Mouse (Mus musculus) C2C12 (cell line): ENCODE data around the gene Tff3. TPM values are rescaled to one million over a fixed set of nuclear protein-coding genes. Genes with fewer than 3 reads are reported as not detected.

Experiments
- H3K27me3 ChIP-seq: one replicate; pipeline ENCODE4 v1.6.1; 2011; ENCODE audit not compliant: control insufficient read depth, insufficient read depth, insufficient read length
- H3K36me3 ChIP-seq: one replicate; pipeline ENCODE4 v1.6.1; 2011; ENCODE audit not compliant: control insufficient read depth, insufficient read depth
- H3K4me3 ChIP-seq: one replicate; pipeline ENCODE4 v1.5.1; 2011; ENCODE audit warnings: mild to moderate bottlenecking, control low read depth; ENCODE audit not compliant: poor library complexity, insufficient read depth, severe bottlenecking
- H3K79me2 ChIP-seq: one replicate; pipeline ENCODE4 v1.6.1; 2011; ENCODE audit not compliant: control insufficient read depth, insufficient read depth
- H3K79me3 ChIP-seq: one replicate; pipeline ENCODE4 v1.6.1; 2011; ENCODE audit warnings: low read depth, control low read depth
- H3ac ChIP-seq: one replicate; pipeline ENCODE3; 2011; ENCODE audit warnings: low read depth; ENCODE audit not compliant: control insufficient read depth, insufficient read length
- CEBPB ChIP-seq: IDR thresholded peaks from one replicate; pipeline ENCODE4 v1.6.1; 2011; ENCODE audit warnings: low read depth, mild to moderate bottlenecking, control low read depth, moderate library complexity
- CTCF ChIP-seq: IDR thresholded peaks from one replicate; pipeline ENCODE4 v1.5.1; 2011; ENCODE audit not compliant: control insufficient read depth, insufficient read depth, insufficient read length
- FOSL1 ChIP-seq: IDR thresholded peaks from one replicate; pipeline ENCODE4 v1.8.0; 2011; ENCODE audit warnings: mild to moderate bottlenecking, low read length; ENCODE audit not compliant: poor library complexity, insufficient read depth, severe bottlenecking
- MAX ChIP-seq: IDR thresholded peaks from one replicate; pipeline ENCODE4 v1.6.1; 2011; ENCODE audit warnings: mild to moderate bottlenecking, control low read depth
- MYOD1 ChIP-seq: IDR thresholded peaks from one replicate; pipeline ENCODE4 v1.6.1; 2011; ENCODE audit warnings: low read depth; ENCODE audit not compliant: control insufficient read depth, insufficient read length
- MYOG ChIP-seq: IDR thresholded peaks from one replicate; pipeline ENCODE4 v1.6.1; 2011; ENCODE audit not compliant: control insufficient read depth, insufficient read length; ENCODE audit errors: extremely low read depth
- USF1 ChIP-seq: IDR thresholded peaks from one replicate; pipeline ENCODE4 v1.6.1; 2011; ENCODE audit warnings: low read depth, mild to moderate bottlenecking, control low read depth, moderate library complexity
- polyA plus RNA-seq: library from polyadenylated mRNA; unstranded; fragments of >200 nt; fragmentation: generic; extraction: Trizol; gene quantifications from one replicate; pipeline ENCODE4 v1.2.1, GENCODE M21; 2012; ENCODE audit warnings: missing spikeins

Gene Tff3
- polyA plus RNA-seq, 1 experiment = not detected

DNA sequence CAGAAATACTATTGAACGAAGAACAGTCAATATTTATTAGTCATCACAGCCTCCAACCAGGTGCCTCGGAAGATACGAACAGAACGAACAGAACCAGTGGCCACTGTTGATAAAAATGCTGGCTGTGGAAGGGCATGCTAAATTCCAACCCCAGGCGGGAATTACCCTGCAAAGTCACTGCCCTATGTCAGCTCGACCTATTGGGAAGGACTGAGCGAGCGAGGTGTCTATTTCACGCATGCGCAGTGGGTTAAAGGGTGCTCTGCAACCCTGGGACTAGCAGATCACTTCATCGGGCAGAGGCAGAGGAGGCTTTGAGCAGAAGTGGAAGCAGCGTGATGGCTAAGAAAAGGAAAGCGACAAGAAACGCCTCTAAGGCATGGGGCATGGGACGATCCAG lies 4.3 kb upstream of the Tff3 start:
- Histone ChIP-seq H3K79me2 (no peaks in the 10 kb centered on the region), H3ac (no peak overlapping the region), H3K36me3 (no peaks in the 10 kb centered on the region), H3K4me3 (no peak overlapping the region), H3K79me3 (no peaks in the 10 kb centered on the region), H3K27me3 (no peaks in the 10 kb centered on the region)
- TF ChIP-seq CTCF (no peak), MYOG (no peak), MAX (no peak), MYOD1 (no peak), FOSL1 (no peak), USF1 (no peak), CEBPB (no peak)

DNA sequence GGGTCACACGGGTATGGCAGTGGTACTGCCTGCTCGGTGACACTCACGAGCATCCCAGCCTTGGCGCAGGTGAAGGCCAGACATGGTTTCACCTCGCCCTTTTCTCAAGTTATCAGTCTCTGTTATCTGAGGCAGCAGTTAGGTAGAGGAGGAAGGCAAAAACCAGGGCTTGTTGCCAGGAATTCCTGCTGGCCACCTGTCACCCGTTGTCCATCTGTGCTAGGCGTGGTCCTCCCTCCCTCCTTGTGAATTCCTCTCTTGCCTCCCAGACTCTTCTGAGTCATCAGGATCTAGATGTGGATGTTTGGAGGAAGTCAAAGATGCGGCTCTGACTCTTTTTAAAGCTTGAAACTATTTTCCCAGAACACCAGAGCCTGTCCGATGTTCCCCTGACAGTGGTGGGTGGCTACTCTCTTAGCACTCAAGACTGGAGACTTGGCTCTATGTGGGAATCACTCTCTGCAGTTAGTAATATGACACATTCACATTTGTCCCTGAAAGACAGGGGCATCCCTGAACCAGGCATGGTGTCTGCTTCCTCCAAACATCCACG lies 1.9 kb upstream of the Tff3 start:
- Histone ChIP-seq H3K79me3 (no peaks in the 10 kb centered on the region), H3K36me3 (no peaks in the 10 kb centered on the region), H3K27me3 (no peaks in the 10 kb centered on the region), H3K79me2 (no peaks in the 10 kb centered on the region), H3ac (no peak overlapping the region), H3K4me3 (no peak overlapping the region)
- no peak for TF ChIP-seq MYOG
- peak; percentile 38 for TF ChIP-seq MYOD1
- no peak for TF ChIP-seq CTCF
- TF ChIP-seq MAX = no peak

DNA sequence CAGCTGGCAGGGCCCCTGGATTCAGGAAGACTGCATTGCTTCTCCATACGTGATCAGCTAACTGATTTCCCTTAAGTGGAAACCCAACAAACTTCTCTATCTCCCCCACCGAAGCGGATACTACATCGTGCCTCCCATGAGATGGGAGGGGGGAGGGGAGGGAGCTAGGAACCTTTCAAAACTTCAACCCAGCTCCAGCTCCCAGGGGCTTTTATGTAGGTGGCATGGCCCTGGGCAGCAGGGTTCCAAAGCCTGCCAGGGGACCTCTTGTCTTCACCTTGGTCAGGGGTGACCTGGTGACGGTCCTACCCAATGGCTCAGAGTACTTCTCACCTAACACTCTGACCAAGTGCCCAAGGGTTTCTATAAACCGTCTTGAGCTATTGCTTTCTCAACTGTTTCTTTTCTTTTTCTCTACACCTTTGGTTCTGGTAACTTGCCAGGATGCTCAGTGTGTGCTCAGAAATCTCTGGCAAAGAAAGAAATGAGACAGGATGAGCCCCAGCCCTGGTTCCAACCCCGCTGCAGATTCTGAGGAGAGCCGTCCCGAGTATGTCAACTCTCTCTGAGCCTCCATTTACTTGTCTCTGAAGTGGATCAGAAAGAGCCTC lies 633 bp downstream of the Tff3 start:
- no peaks in the 10 kb centered on the region for H3K79me2 ChIP-seq
- no peaks in the 10 kb centered on the region for H3K27me3 ChIP-seq
- no peak overlapping the region for H3K4me3 ChIP-seq
- H3K36me3 ChIP-seq = no peaks in the 10 kb centered on the region
- no peaks in the 10 kb centered on the region for H3K79me3 ChIP-seq
- no peak overlapping the region for H3ac ChIP-seq
- TF ChIP-seq MAX = no peak
- TF ChIP-seq USF1 = no peak
- no peak for TF ChIP-seq CEBPB
- TF ChIP-seq CTCF = no peak
- no peak for TF ChIP-seq FOSL1
- TF ChIP-seq MYOG = no peak
- no peak for TF ChIP-seq MYOD1

DNA sequence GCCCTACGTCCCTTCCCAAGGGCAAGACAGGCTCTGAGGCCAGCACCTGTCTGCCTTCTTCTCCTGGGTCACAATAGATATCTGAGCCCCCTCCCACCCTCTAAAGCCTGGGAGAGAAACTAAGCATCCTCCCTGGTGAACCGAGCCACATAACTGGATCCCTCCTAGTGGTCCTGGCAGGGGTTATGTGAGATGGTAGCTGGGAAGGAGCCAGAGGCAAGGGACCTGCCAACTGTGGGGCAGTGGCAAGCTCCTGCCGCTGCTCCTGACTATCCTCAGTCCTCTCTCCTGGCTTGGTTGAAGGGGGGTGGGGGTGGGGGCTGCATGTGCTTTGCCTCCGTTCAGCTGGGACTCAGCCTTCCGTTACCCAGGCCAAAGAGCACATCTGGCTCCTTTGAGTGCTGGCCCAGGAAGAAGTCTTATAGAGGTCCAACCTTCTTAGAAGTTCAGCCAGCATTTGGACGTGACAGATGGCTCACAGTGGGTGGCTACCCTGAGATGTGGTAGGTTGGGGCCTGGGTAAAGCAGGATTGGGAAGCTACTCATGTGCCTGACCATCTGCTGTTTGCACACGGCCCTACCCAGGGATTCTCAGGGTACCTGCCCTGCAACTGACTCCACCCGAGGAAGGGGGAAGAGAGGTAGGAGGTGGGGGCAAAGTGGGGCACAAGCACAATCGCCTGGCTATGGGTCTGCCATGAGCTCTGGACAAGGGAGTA lies 3.7 kb downstream of the Tff3 start:
- Histone ChIP-seq H3K4me3 (no peak overlapping the region), H3K79me2 (no peaks in the 10 kb centered on the region), H3K36me3 (no peaks in the 10 kb centered on the region), H3K27me3 (no peaks in the 10 kb centered on the region), H3K79me3 (no peaks in the 10 kb centered on the region), H3ac (no peak overlapping the region)
- no peak for TF ChIP-seq MYOD1
- no peak for TF ChIP-seq MAX
- TF ChIP-seq CTCF = no peak
- TF ChIP-seq USF1 = no peak
- TF ChIP-seq CEBPB = no peak
- TF ChIP-seq FOSL1 = no peak
- TF ChIP-seq MYOG = no peak

DNA sequence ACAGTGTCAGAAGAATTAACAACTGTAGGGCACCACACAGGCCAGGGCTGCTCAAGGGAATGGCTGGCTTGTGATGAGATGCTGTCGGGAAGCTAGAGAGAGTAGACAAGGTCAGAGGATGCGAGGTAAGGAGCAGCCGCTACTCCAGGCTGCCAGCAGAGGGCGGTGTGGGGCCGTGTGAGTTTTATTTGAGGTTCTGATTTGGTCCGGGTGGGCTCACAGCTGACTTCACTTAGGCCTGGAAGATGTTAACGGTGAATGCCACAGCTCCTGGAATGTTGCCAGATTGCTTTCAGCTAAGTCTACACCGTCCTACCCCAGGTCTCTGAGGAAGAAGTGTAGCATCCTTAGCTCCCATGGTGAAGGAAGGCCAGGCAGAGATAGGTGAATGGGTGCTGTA lies 7.5 kb downstream of the Tff3 start:
- Histone ChIP-seq H3K79me3 (no peaks in the 10 kb centered on the region), H3K4me3 (no peak overlapping the region), H3ac (no peak overlapping the region), H3K27me3 (no peaks in the 10 kb centered on the region), H3K79me2 (no peaks in the 10 kb centered on the region), H3K36me3 (no peaks in the 10 kb centered on the region)
- TF ChIP-seq MYOG (no peak), USF1 (no peak), FOSL1 (no peak), CTCF (peak; percentile 21)

DNA sequence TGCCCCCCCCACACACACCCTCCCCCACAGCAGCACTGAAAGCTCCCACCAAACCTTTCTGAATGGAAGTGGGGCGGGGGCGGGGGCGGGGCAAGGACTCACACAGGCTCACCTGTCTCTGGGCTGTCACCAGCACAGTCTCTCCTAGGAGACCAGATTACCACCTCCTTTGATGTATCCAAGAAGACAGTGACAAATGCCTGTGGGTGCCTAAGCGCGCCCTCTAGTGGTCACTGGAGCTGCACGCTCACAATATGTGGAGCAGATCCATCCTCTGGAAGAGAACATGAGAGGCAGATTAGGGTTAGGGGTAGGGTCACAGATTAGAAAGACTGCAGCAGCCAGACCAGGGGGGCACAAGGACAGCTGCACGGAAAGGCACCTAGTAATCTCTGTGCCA lies 10.0 kb downstream of the Tff3 start:
- H3K79me2 ChIP-seq = no peaks in the 10 kb centered on the region
- no peak overlapping the region for H3K4me3 ChIP-seq
- no peaks in the 10 kb centered on the region for H3K36me3 ChIP-seq
- H3ac ChIP-seq = no peak overlapping the region
- no peaks in the 10 kb centered on the region for H3K27me3 ChIP-seq
- TF ChIP-seq MYOD1 (no peak), USF1 (no peak), CTCF (peak; percentile 26), MYOG (no peak), FOSL1 (no peak), CEBPB (no peak), MAX (no peak)
- H3K79me3 ChIP-seq = no peaks in the 10 kb centered on the region
